Mouse (Mus musculus) fat pad, adult 2 months (tissue): ENCODE results near the gene Lipc.

Experiments
- DNase-seq: peaks from one replicate; pipeline ENCODE4 v3.0.0-alpha.2; 2011; ENCODE audit warnings: low read depth, low spot score; ENCODE audit errors: extremely low read depth

The Lipc gene

DNA sequence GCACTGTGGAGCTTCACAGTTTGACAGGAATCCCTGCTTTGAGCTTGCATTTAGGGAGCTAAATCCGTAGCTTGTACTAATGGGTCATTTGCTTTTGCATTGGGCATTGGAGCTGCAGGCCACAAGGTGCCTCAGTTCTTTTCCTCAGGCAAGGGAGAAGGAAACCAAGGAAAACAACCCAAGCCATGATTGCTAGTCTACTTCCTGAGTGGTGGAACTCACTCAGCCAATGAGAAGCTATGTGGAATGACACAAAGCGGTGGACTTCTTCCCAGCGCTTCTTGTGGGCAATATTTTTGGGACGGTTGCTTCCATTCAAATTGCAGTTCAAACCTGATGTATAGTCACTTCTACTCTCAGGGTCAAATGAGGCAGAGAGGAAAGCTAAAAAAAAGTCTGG lies at the start of gene Lipc:
Lipc (minus strand) TSS at position 101 of the 400 bp plus-strand sequence.
- no peak for DNase-seq

DNA sequence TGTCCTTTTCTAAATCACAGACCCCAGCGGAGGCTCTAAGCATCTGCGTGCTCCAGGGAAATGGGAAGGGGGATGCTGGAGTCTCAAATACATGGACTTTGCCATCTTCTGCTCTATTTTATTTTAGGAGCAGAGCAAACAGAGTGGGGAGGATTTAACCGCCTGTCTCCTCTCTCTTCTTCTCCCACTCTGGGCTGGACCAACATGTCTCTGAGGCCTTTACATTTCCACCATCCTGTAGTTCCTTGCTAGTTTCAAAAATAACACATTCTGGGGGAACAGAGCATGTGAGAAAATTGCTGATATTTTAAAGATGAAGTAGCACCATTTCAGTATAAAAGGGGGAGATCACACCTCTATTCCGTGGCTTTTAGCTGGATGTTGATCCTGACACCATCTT lies 47.1 kb upstream of the Lipc start:
- DNase-seq: no peak

DNA sequence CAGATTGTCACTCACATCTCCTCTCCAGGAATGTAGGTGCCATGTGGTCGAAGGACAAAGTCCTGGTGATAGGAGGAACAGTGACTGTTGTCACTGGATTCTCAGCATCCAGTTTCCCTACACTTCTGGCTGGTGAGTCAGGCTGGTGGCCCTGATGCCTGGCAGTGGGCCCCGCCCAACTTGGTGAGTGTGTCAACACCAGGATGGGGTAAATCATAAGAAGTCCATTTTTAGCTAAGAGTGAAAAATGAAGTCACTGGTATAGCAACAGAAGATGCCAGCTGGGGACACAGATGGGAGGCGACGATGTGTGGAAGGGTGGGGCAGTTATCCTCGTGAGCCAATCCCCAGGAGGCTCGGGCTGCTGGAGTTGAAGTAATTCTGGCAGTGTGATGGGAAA lies 46.7 kb upstream of the Lipc start:
- no peak for DNase-seq

DNA sequence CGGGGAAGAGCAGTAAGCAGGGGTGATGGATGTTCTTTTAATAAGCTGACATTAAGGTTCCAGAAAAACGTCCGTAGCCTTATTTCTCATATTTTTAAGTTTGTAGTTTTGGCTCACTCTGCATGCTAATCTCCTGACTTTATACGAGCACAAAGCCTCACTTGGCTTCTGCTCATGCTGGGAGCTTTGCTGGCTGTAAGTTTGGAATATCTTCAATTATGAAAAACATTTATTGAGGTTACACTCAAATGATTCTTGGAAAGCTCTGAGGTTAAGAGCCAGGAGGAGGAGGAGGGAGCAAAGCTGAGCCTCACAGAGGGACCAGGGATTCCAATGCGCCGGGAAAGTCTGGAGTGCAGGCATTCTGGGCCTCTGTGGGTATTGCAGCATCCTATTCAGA lies 41.3 kb upstream of the Lipc start:
- no peak for DNase-seq

DNA sequence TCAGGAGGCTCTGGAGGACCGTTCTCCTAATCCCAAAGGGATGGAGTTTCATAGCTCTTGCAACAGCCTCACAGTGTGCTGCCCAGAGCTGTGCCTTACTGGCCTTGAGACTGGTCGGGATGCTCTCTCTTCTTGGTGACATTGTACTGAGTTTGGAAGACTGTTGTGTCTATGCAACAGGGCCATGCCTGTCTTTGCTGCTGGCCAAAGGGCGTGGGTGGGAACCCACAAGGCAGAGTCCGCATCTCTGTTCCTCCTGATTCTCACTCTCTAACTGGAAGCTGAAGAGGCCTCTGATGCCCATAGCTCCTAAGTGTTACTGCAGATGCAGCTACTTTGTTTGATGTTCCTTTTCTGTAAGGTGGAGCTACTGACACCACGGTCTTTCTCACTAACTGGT lies 39.4 kb upstream of the Lipc start:
- DNase-seq: no peak

DNA sequence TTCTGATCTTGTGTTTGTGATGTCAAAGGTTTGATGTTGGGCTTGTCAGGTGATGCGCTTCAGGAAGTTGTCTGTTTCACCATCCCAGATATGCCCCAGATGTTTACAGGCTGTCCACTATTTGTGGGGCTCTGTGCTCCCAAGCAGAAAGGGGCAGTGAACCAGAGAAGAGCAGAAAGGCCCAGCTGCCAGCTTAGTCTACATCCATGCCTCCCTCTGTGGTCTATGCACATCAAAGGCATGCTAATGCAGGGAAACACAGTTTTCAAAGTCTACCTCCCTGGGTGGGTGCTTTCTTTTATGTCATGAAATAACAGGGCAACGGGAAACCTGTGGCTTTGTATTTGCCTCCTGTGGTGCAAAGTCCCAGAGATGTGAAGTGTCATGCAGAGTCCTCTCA lies 35.2 kb upstream of the Lipc start:
- DNase-seq: no peak

DNA sequence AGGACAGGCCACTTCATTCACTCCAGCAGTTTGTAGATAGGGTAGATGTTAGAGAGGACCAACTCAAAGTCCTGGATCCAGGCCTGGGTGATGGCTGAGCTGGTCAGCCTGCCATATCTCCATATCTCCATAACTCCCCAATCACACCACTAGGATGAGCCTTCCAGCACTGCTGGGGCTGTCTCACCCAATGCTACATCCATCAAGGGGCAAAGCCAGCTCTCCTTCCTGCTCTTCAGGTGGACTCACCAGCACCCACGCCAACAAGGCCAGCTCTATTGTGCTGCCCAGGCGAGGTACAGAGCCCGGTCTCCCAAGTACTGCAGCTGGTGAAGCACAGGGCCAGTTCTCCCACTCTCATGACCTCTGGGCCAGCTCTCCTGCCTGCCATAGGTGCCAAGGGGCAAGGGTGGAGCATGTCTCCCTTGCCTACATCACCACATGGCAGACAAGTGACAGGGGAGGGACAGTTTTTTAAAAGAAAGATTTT lies 31.0 kb upstream of the Lipc start:
- no peak for DNase-seq

DNA sequence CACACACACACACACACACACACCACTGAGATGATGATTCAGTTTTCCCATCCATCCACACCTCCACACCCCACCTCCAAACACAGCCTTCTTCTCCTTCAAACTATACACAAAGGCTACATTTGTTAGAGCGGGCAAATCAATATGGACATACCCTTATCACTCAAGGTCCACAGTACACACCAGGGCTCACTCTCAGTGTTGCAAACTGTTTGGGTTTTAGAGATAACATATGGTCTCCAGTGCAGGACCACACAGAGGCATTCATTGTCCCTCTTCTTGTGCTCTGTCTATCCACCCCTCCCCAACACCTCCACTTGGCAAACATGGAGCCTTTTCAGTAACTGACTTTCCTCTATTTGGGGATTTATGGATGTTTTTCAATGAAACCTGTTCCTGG lies 29.7 kb upstream of the Lipc start:
- no peak for DNase-seq

DNA sequence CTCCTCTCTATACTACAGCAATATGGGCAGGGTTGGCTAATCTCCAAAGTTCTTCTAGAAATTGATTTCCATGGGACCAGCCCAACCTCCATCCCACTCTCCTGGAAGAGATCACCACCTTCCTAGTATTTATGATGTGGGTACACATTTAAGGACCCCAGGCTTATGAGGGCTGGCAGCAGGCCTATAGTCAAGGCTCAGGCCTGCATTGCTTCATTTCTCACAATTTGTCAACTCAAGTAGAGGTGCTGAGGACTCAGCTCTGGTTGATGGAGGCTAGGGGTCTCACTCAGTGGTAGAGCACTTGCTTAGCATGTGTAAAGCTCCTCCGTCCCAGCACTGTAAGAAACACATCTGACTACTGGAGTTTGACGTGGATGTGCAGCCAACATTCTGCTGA lies 27.6 kb upstream of the Lipc start:
- DNase-seq: no peak

DNA sequence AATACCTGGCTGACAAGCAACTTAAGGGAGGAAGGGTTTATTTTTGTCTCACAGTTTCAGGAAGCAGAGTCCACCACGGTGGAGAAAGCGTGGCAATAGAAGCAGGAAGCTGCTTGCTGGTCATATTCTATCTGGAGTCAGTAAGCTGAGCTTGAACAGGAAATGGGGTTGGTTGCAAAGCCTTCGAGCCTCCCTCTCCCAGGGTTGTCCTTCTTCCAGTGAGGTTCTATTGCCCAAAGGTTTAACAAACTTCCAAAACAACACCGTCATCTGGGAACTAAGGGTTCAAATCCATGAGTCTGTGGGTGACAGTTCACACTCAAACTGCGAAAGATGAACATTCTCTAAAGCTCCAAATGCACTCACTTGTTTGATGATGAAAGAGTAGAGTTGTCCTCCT lies 27.1 kb upstream of the Lipc start:
- no peak for DNase-seq

DNA sequence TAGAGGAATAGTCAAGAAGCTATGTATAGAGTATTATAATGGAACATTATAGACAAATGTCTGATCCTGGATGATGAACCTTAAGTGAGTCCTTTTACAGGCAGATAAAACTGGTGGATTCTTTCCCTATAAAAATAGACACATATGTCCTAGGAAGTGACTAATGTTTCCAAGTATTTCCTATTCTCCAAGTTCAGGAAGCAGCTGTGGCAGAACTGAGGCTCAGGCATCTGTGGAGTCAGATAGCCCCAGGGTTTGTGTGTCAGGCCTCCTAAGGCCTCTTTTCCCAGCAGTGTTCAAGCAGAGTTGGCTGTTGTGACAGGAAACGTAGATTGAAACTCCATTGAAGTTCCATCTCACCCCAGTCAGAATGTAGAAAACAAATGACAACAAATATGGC lies 25.4 kb upstream of the Lipc start:
- DNase-seq: no peak

DNA sequence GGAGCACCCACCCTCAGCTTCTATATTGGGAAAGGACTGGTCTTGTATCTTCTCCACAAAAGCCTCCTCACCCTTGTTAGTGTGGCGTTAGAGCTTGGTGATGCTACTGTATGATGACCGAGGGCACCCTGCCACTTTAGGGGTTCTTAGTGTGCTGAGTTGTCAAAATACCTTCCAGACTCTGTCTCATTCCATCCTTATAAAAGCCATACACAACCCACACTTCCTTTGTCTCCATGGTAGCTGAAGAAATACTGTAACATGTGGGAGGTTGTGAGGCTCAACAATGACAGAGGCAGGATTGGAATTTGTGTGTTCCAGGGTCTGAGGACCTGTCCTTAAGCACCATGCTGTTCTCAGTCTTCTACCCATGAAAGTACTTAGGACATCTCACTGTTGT lies 23.9 kb upstream of the Lipc start:
- DNase-seq: no peak

DNA sequence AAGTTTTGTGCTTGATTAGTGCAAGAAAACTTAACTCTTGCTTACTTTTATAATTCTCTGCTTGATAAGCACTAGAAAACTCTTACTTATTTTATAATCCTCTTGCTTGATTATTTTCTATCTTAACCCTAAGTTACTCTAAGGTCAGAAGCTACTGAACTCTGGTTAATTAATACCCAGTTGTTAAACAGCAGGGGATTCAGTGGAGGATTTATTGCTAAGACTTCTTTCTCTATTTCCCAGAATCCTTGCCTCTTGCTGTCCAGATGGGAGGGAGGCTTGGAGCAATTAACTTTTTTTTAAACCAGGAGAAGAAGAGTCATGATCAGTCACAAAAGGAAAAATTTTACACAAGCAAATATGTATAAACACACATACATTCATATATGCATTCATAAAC lies 21.3 kb upstream of the Lipc start:
- DNase-seq: no peak

DNA sequence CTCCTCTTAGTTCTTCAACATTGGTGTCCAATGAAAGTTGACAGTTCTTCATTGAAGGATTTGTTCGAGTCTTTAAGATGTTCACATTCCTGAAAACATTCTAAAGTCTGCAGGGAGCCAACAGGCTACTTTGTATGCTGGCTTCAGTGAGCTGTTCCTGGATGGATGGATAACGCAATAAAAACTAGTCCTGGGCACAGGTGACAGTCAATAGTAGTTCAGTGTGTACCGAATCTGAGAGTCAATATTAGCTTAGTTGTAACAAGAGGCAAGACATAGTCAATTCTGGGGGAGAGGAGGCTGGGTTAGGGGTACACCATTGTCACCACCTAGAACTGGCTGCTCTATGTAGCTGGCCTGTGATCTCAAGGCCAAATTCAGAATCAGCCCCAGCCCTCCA lies 17.2 kb upstream of the Lipc start:
- DNase-seq: no peak

DNA sequence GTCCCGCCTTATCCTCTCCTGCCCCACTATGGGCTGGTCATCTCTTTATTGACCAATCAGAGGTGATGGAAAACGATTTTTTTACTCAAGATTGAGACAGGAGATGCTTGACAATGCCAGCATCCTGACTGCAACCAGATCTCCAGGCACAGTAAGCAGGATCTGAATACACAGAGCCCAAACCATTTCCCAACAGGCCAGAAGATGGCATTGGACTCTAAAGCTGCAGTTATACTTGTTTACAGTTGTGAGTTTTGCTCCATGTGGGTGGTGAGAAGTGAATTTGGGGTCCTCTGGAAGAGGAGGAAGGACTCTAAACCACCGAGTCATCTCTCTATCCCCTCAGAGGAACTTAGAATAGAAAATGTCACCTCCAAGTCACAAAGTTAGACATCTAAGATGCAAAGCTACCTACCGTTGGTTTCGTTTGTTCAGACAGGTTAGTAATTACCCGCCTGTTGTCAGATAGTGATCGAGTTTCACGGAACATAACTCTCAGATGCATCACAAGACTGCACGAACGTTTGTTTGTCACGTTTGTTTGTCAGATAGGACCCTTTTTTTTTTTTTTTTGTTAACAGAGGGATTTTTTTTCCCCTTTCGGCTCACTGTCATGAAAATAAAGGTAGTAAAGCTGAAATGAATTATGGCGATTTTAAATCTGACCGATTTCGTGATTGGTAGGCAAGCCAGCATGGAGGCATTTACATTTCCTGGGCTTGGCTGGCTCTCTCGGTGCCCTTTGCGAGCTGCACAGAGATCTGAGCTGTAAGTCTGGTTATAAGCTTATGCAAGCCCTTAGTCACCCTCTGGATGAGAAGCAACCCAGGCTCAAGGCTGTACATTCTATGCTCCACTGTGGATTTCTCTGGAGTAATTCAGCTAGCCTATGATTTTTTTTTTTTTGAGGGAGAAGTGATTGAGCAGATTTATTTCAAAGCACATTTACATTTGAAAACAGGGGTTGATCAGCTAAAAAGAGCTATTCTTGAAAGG lies 14.3 kb upstream of the Lipc start:
- no peak for DNase-seq

DNA sequence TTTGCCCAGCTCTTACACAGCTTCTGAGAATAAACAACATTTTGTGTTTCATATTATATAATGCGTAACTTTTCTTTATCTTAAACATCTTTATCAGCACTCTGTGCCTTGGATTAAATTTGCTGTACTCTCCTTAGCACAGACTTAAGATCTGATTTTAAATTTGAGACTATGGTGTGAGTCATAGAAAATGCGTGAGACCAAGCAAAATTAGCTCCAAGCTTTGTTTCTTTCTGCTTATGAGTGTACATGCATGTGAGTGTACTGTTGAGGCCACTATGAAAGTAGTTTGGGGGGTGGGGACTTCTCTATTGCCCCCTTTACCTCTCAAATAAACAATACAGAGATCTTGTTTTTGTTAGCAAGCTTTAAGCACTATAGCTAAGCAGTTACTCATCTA lies 13.4 kb upstream of the Lipc start:
- no peak for DNase-seq

DNA sequence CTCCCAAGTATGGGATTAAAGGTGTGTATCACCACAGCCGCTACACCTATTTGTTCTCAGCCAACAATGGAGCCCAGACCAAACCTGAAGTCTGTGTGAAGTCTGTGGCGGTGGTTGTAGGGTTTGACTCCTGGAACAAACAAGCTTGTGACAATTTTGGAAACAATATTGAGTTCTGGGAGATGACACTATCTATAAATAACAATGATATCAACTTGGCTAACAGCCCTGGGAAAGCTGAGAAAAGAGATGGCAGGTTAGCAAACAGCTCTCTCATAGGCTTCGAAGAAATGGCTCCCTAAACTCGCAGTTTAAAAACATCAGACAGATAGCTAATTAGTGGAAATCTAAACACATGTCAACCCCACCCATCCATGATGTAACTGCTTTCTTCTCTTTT lies 13.0 kb upstream of the Lipc start:
- DNase-seq: no peak

DNA sequence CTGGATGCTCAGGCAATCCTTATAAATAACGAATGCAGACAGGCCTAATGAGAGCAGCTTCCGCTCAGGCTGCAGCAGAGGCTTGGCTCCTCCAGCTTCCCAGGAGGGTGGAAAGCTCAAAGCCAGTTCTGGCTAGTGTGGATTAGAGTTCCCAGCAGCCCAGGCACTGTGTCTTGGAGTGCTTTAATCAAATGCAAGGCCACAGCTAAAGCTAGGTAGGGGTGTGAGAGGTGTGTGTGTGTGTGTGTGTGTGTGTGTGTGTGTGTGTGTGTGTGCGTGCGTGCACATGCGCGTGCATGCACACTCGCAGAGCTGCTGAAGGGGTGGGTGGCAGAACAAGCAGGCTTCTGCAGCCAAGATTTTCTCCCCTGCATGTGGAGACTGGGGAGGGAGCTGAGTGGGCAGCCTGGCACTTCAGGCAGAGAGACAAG lies 11.4 kb upstream of the Lipc start:
- no peak for DNase-seq

DNA sequence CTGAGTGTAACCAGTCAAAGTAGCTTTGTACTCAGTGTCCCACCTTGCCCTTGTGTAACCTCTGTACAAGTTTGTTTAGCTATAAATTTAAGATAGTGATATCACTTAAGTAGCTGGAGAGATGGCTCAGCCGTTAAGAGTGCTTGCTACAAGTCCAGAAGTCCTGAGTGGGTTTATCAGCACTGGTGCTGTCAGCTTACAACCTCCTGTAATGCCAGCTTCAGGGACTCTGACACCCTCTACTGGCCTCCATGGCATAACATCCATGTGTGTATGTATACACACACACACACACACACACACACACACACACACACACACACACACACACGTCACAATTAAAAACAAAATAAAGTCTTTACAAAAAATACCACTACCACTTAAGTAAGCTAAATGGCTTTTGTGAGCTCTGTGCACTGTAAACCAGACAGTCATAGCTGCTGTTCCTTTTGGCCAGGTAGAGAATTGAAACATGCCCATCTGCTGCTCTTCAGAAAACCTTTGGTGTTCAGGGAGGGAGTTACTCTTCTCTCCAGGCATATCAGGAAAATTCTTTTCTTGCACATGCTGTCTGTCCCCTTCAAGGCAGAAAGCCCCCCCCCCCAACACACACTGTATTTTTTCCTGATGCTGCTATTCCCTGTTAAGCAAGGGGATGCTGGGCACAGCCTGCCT lies 10.9 kb upstream of the Lipc start:
- DNase-seq: no peak

DNA sequence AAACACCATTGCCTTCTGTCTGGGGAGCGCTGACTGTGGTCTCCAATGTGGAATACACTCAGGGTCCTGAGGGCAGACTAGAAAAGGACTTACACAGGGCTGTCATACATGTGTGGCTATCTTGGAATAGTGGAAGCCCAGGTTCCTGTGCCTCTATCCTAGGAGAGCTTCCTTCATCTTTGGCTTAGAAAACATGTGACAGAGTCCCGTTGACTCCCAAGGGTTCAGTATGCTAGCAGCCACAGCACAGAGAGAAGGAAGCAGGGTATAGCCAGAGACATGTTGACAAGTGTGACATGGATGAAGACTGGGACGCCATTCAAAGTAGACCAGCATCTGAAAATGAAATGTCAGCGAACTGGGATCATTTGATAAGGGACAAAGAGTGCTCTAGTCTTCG lies 8.3 kb upstream of the Lipc start:
- DNase-seq: no peak

DNA sequence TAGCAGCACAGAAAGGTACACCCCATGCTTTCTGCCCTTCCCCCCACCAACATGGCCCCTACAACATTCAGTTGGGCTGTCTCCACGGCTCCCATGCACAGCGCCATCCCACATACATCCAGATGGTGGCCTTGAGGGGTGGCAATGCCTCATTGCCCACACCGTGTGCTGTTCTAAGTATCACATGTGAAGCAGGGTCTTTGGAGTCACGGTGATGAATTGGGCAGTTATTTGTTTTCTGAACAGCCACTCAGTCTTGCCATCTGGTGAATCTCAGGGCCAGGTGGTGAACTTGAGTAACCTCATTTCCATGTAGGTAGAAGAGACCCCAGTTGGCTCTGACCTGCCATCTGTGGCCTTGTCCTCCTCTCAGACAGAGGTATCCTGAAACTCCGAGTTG lies 7.8 kb upstream of the Lipc start:
- no peak for DNase-seq

DNA sequence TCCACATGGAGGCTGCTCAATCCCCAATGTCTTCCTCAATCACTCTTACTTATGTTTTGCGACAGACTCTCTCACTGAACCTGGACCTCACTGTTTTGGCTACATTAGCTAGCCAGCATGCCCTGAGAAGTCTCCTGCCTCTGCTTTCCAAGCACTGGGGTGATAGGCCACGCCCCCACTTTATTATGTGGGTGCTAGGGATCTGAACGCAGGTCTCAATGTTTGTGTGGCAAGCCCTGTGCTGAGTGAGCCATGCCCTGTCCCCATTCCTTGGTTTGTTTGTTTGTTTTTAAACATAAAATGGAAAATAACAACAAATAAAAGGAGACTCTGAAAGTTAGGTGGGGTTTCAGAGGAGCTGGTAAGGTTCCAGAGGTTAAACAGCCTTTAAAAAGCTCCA lies 7.4 kb upstream of the Lipc start:
- no peak for DNase-seq
